Mouse (Mus musculus) testis, adult 2 months (tissue): ENCODE measurements around the gene Rapgef5.

ENCODE experiments used
- CTCF ChIP-seq: fragments of 200-500 bp; IDR thresholded peaks from 2 replicates; pipeline ENCODE4 v1.5.1; 2012; ENCODE audit warnings: low read depth, mild to moderate bottlenecking, inconsistent platforms, low read length, moderate library complexity; ENCODE audit not compliant: control insufficient read depth, insufficient read depth, insufficient replicate concordance
- POLR2A ChIP-seq: fragments of 200-500 bp; IDR thresholded peaks from 2 replicates; pipeline ENCODE4 v1.6.1; 2012; ENCODE audit warnings: low read depth, mild to moderate bottlenecking, inconsistent platforms, low read length, moderate library complexity; ENCODE audit not compliant: control insufficient read depth

DNA sequence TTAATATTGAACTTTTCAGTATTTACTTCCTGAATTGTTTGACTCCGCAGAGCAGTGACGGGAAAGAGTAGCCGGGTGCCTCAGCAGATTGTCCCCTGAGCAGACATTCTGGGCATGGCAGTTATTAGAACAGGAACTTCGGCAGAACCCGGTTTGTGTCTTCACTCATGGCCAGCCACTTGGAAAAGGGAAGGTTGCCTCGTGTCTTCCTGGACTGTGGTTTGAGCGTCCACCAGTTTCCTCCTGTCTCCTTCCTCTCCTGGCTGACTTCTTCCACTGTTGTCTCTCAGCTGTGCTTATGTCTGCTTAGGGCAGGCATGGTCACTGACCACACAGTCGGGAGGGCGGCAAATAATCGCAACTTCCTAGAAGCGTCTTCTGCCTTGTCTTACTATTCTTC is 44.2 kb downstream of the Rapgef5 start:
- TF ChIP-seq POLR2A, result no peak
- TF ChIP-seq CTCF, result no peak
